Mouse (Mus musculus) heart, embryonic 14.5 days (tissue): ENCODE measurements at regions not wholly inside any gene's neighbourhood (a gene's known extent, or its start where the extent isn't known, plus 50 kb on each side); places are given as distances from the start of the nearest gene placed in this dataset.
"Not testable (repeated sequence)": the region's sequence is repeated elsewhere in the genome, so short reads cannot be mapped to it uniquely, and the experiment has no call there.

Source experiments
- ATAC-seq: fragments of 200-750 bp; cut with Nextera tagmentation; 2 replicates; pipeline ENCODE4 v1.8.0; 2017; ENCODE audit warnings: low read depth, moderate TSS enrichment; ENCODE audit not compliant: insufficient number of reproducible peaks, insufficient read depth, low FRiP score
- H3K27ac ChIP-seq, 2 experiments: fragments of 200-500 bp in 1 of 2; fragments of 300-500 bp in 1 of 2; sonication (generic) in 1 of 2; replicated peaks in 1 of 2; 2 replicates each; pipeline ENCODE4 v1.5.1; 2012 to 2014; ENCODE audit warnings: low read depth in 2 of 2, low read length in 2 of 2, control low read depth in 1 of 2, mild to moderate bottlenecking in 1 of 2, mixed read lengths in 1 of 2; ENCODE audit not compliant: control insufficient read depth in 1 of 2, insufficient read depth in 1 of 2
- H3K27me3 ChIP-seq: fragments of 300-500 bp; sonication (generic); 2 replicates; pipeline ENCODE4 v1.6.1; 2014; ENCODE audit warnings: mild to moderate bottlenecking, low read length, control low read depth; ENCODE audit not compliant: control insufficient read depth, insufficient read depth
- H3K36me3 ChIP-seq: fragments of 300-500 bp; sonication (generic); 2 replicates; pipeline ENCODE4 v1.6.1; 2014; ENCODE audit warnings: mild to moderate bottlenecking, control low read depth, low read length, mixed read lengths; ENCODE audit not compliant: control insufficient read depth, insufficient read depth
- H3K4me1 ChIP-seq, 2 experiments: fragments of 200-500 bp in 1 of 2; fragments of 300-500 bp in 1 of 2; sonication (generic) in 1 of 2; 2 replicates each; pipeline ENCODE4 v1.6.1; 2012 to 2014; ENCODE audit warnings: low read length in 2 of 2, control low read depth in 1 of 2, mixed read lengths in 1 of 2; ENCODE audit not compliant: control insufficient read depth in 2 of 2, insufficient read depth in 2 of 2
- H3K4me2 ChIP-seq: fragments of 300-500 bp; sonication (generic); 2 replicates; pipeline ENCODE4 v1.6.1; 2014; ENCODE audit warnings: mild to moderate bottlenecking, low read length
- H3K4me3 ChIP-seq, 2 experiments: fragments of 200-500 bp in 1 of 2; fragments of 300-500 bp in 1 of 2; sonication (generic) in 1 of 2; 2 replicates each; pipeline ENCODE4 v1.5.1; 2012 to 2014; ENCODE audit warnings: low read length in 2 of 2, mild to moderate bottlenecking in 2 of 2, control low read depth in 1 of 2, low read depth in 1 of 2, moderate library complexity in 1 of 2; ENCODE audit not compliant: control insufficient read depth in 1 of 2, insufficient read depth in 1 of 2
- H3K9ac ChIP-seq: fragments of 300-500 bp; sonication (generic); 2 replicates; pipeline ENCODE4 v1.6.1; 2014; ENCODE audit warnings: mild to moderate bottlenecking, low read length
- H3K9me3 ChIP-seq: fragments of 300-500 bp; sonication (generic); 2 replicates; pipeline ENCODE4 v1.6.1; 2016; ENCODE audit warnings: low read length, control low read depth; ENCODE audit not compliant: control insufficient read depth
- WGBS: fragments of 180-500 bp; shearing (Covaris S2); extraction: QIAGEN DNeasy Blood & Tissue Kit; methylation state at CpG from one replicate; pipeline ENCODE4 v1.1.7; 2014; 5-methylcytosine and 5-hydroxymethylcytosine counted together

GRCm38 (mm10) chr3:40355103-40355502 is 176.0 kb upstream of the Intu start:
- Histone ChIP-seq H3K36me3 (no peaks in the 10 kb centered on the region), H3K27me3 (no peaks in the 10 kb centered on the region), H3K9me3 (no peaks in the 10 kb centered on the region), H3K4me3 (no peak overlapping the region), H3K9ac (no peak overlapping the region), H3K4me2 (no peak overlapping the region), H3K27ac (no peak overlapping the region), H3K4me1 (no peaks in the 10 kb centered on the region)
- 75% methylated on average over 4 of the region's 4 CpGs for WGBS
- no peak for ATAC-seq

- 70% methylated on average over 4 of the region's 4 CpGs for WGBS
- no peak overlapping the region for H3K27ac ChIP-seq
- ATAC-seq = no peak
- H3K9ac ChIP-seq = no peak overlapping the region
- no peaks in the 10 kb centered on the region for H3K27me3 ChIP-seq
- no peaks in the 10 kb centered on the region for H3K4me1 ChIP-seq
- no peak overlapping the region for H3K4me2 ChIP-seq
- no peaks in the 10 kb centered on the region for H3K9me3 ChIP-seq
- H3K4me3 ChIP-seq = no peak overlapping the region
- no peaks in the 10 kb centered on the region for H3K36me3 ChIP-seq
These were observed 162.7 kb upstream of the Intu start for GRCm38 (mm10) chr3:40368421-40368820.

- ATAC-seq = no peak
- Histone ChIP-seq H3K27ac (no peak overlapping the region), H3K27me3 (no peaks in the 10 kb centered on the region), H3K9ac (no peak overlapping the region), H3K36me3 (no peaks in the 10 kb centered on the region), H3K4me2 (no peak overlapping the region), H3K4me3 (no peak overlapping the region), H3K4me1 (no peaks in the 10 kb centered on the region), H3K9me3 (no peaks in the 10 kb centered on the region)
- 56% methylated on average over 7 of the region's 7 CpGs for WGBS
These were observed 159.7 kb upstream of the Intu start for GRCm38 (mm10) chr3:40371411-40371810.

GRCm38 (mm10) chr3:40376220-40376619 is 154.9 kb upstream of the Intu start:
- not testable (repeated sequence) for ATAC-seq, H3K9me3 ChIP-seq

GRCm38 (mm10) chr3:40377416-40377815 is 153.7 kb upstream of the Intu start:
- Histone ChIP-seq H3K9ac (no peak overlapping the region), H3K27me3 (no peaks in the 10 kb centered on the region), H3K4me2 (no peak overlapping the region), H3K4me3 (no peak overlapping the region), H3K4me1 (no peaks in the 10 kb centered on the region), H3K36me3 (no peaks in the 10 kb centered on the region), H3K9me3 (no peaks in the 10 kb centered on the region), H3K27ac (no peak overlapping the region)
- WGBS = 75% methylated on average over 7 of the region's 7 CpGs
- ATAC-seq = no peak

More at GRCm38 (mm10) chr3:40376220-40376619, 154.9 kb upstream of the Intu start:
- H3K9ac ChIP-seq, H3K4me3 ChIP-seq, H3K4me1 ChIP-seq, H3K27me3 ChIP-seq, H3K36me3 ChIP-seq, H3K4me2 ChIP-seq, H3K27ac ChIP-seq: not testable (repeated sequence)

- Histone ChIP-seq H3K9ac (no peak overlapping the region), H3K4me2 (no peak overlapping the region), H3K4me1 (no peaks in the 10 kb centered on the region), H3K27ac (no peak overlapping the region), H3K4me3 (no peak overlapping the region), H3K36me3 (no peaks in the 10 kb centered on the region), H3K9me3 (no peaks in the 10 kb centered on the region), H3K27me3 (no peaks in the 10 kb centered on the region)
- 79% methylated on average over 2 of the region's 2 CpGs for WGBS
- ATAC-seq = no peak
These were observed 152.0 kb upstream of the Intu start for GRCm38 (mm10) chr3:40379063-40379462.

- Histone ChIP-seq H3K36me3 (no peaks in the 10 kb centered on the region), H3K27me3 (no peaks in the 10 kb centered on the region), H3K27ac (no peak overlapping the region), H3K4me2 (no peak overlapping the region), H3K4me1 (no peaks in the 10 kb centered on the region), H3K4me3 (no peak overlapping the region), H3K9ac (no peak overlapping the region), H3K9me3 (no peaks in the 10 kb centered on the region)
- WGBS = 58% methylated on average over 6 of the region's 6 CpGs
- no peak for ATAC-seq
These were observed 139.5 kb upstream of the Intu start for GRCm38 (mm10) chr3:40391631-40392030.

GRCm38 (mm10) chr3:40398184-40398583 is 132.9 kb upstream of the Intu start:
- Histone ChIP-seq H3K4me1 (no peaks in the 10 kb centered on the region), H3K27ac (no peak overlapping the region), H3K9ac (no peak overlapping the region), H3K4me2 (no peak overlapping the region), H3K36me3 (no peaks in the 10 kb centered on the region), H3K27me3 (no peaks in the 10 kb centered on the region), H3K4me3 (no peak overlapping the region), H3K9me3 (no peaks in the 10 kb centered on the region)
- WGBS = 83% methylated on average over 12 of the region's 12 CpGs
- ATAC-seq = no peak
